Mouse (Mus musculus) liver, embryonic 14.5 days (tissue): ENCODE results near the gene Prkcb.

ENCODE experiments used
- CTCF ChIP-seq: IDR thresholded peaks from 2 replicates; pipeline ENCODE4 v1.5.1; 2016; ENCODE audit warnings: antibody characterized with exemption, low read depth, control low read depth
- EP300 ChIP-seq: IDR thresholded peaks from 2 replicates; pipeline ENCODE4 v1.6.1; 2016; ENCODE audit warnings: antibody characterized with exemption, low read depth

DNA sequence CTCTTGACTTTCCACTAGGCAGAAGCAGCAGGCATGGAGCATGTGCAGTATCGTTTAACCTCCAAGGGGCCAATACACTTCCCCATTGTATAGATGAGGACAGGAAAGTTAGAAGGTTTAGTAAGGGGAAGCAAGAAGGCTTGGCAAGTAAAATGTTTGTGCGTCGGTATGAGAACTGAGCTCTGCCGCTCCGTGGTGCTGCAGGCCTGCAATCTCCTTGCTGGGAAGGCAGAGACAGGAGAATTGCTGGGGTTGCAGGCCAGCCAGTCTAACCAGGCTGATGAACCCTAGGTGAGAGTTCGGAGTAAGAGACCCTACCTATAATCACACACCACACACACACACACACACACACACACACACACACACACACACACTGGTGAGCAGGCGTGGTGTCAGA is 188.6 kb downstream of the Prkcb start:
- no peak for TF ChIP-seq EP300
- no peak for TF ChIP-seq CTCF
